Comparison of ENCODE assay signal across 11 mouse cellular contexts in genomic region chr8:120418188-120418587, GRCm38 (mm10).
DNase-seq lines count a peak whose midpoint lies in the region; ATAC-seq and TF ChIP-seq lines count a peak whose summit lies in the region.
"Had no signal": no experiment of that assay in that cellular context is flagged by ENCODE, and none has a peak within 500 bp of the region (broad histone marks: within the 10 kb centered on the region; RNA-seq: fewer than 3 reads in every experiment).

No protein-coding gene starts in this region.

- no peak overlapping the region for H3K4me3 ChIP-seq in forebrain, embryonic 11.5 days (ENCODE audit: low read depth, low read length)
- H3K4me3 ChIP-seq in forebrain, postnatal 0 days (ENCODE audit: low read depth, low read length), result no peak overlapping the region
- no peak overlapping the region for H3K4me3 ChIP-seq in midbrain, embryonic 12.5 days
- H3K4me3 ChIP-seq in midbrain, postnatal 0 days (ENCODE audit: low read depth, low read length), result no peak overlapping the region
- no peak overlapping the region for H3K4me3 ChIP-seq in stomach, embryonic 14.5 days (ENCODE audit: low read depth, low read length)

- no peak overlapping the region for H3K4me2 ChIP-seq in forebrain, embryonic 11.5 days (ENCODE audit: low read depth, low read length, severe bottlenecking)
- H3K4me2 ChIP-seq in forebrain, postnatal 0 days (ENCODE audit: low read depth), result no peak overlapping the region
- H3K4me2 ChIP-seq in midbrain, embryonic 12.5 days (replicated peaks), result no peak overlapping the region
- H3K4me2 ChIP-seq in midbrain, postnatal 0 days (ENCODE audit: low read depth, low read length, poor library complexity, severe bottlenecking), result no peak overlapping the region
- H3K4me2 ChIP-seq in stomach, embryonic 14.5 days (replicated peaks; ENCODE audit: low read depth, low read length), result no peak overlapping the region
- H3K4me2 ChIP-seq: heart, embryonic 11.5 days had no signal

- 0 out of 2 replicates have a peak overlapping the region, but pooled peaks have one; percentile 17 for H3K9ac ChIP-seq in forebrain, embryonic 11.5 days (ENCODE audit: low read length)
- H3K9ac ChIP-seq in forebrain, postnatal 0 days, result no peak overlapping the region
- 0 out of 2 replicates have a peak overlapping the region, but pooled peaks have one; percentile 29 for H3K9ac ChIP-seq in midbrain, embryonic 12.5 days (replicated peaks)
- no peak overlapping the region for H3K9ac ChIP-seq in midbrain, postnatal 0 days (replicated peaks; ENCODE audit: low read length, poor library complexity, severe bottlenecking)
- no peak overlapping the region for H3K9ac ChIP-seq in stomach, embryonic 14.5 days (replicated peaks; ENCODE audit: low read depth, low read length)

- WGBS in forebrain, embryonic 11.5 days, result 82% methylated on average over 5 of the region's 5 CpGs
- 56% methylated on average over 5 of the region's 5 CpGs for WGBS in forebrain, postnatal 0 days
- 90% methylated on average over 5 of the region's 5 CpGs for WGBS in midbrain, embryonic 12.5 days
- 74% methylated on average over 5 of the region's 5 CpGs for WGBS in midbrain, postnatal 0 days
- 38% methylated on average over 5 of the region's 5 CpGs for WGBS in stomach, embryonic 14.5 days

- no peak for DNase-seq in forebrain, embryonic 11.5 days (ENCODE audit: low spot score)
- no peak for DNase-seq in forebrain, postnatal 0 days
- no peak for DNase-seq in midbrain, postnatal 0 days (ENCODE audit: low spot score)
- peak; percentile 47 for DNase-seq in kidney, adult 9 months
- DNase-seq in embryo, embryonic 10.5 days (ENCODE audit: low spot score), result no peak
- DNase-seq in right cerebral cortex, postnatal 25 days, result no peak
- DNase-seq: thymus, adult 2 months had no signal

- ATAC-seq in forebrain, embryonic 11.5 days (replicated peaks; ENCODE audit: low FRiP score), result no peak
- no peak for ATAC-seq in forebrain, postnatal 0 days
- ATAC-seq in midbrain, embryonic 12.5 days (ENCODE audit: low FRiP score, low read depth), result no peak
- ATAC-seq in midbrain, postnatal 0 days (ENCODE audit: low FRiP score), result no peak
- ATAC-seq in stomach, embryonic 14.5 days (ENCODE audit: insufficient number of reproducible peaks, insufficient read depth, low FRiP score, low read depth), result no peak

- H3K4me1 ChIP-seq in forebrain, embryonic 11.5 days (replicated peaks; ENCODE audit: control insufficient read depth, insufficient read depth, low read length), result peaks cover 50% of the 10 kb centered on the region
- peaks cover 24% of the 10 kb centered on the region for H3K4me1 ChIP-seq in forebrain, postnatal 0 days (ENCODE audit: insufficient read depth)
- peaks cover 91% of the 10 kb centered on the region for H3K4me1 ChIP-seq in midbrain, embryonic 12.5 days
- H3K4me1 ChIP-seq in midbrain, postnatal 0 days (ENCODE audit: insufficient read depth, low read length), result peaks cover 22% of the 10 kb centered on the region
- peaks cover 60% of the 10 kb centered on the region for H3K4me1 ChIP-seq in stomach, embryonic 14.5 days (ENCODE audit: control insufficient read depth, insufficient read depth, low read length)

- no peaks in the 10 kb centered on the region for H3K9me3 ChIP-seq in forebrain, embryonic 11.5 days (ENCODE audit: control insufficient read depth, low read length)
- no peaks in the 10 kb centered on the region for H3K9me3 ChIP-seq in forebrain, postnatal 0 days (ENCODE audit: low read length)
- H3K9me3 ChIP-seq in midbrain, embryonic 12.5 days, result no peaks in the 10 kb centered on the region
- H3K9me3 ChIP-seq in midbrain, postnatal 0 days (ENCODE audit: low read length), result no peaks in the 10 kb centered on the region
- H3K9me3 ChIP-seq in stomach, embryonic 14.5 days (ENCODE audit: control insufficient read depth, low read depth, low read length), result no peaks in the 10 kb centered on the region
- H3K9me3 ChIP-seq: G1E had no signal

- no peak for TF ChIP-seq CTCF in forebrain, postnatal 0 days (IDR thresholded peaks at IDR 0.05; ENCODE audit: low read depth)
- no peak for TF ChIP-seq CTCF in midbrain, postnatal 0 days (IDR thresholded peaks at IDR 0.05)

- no peaks in the 10 kb centered on the region for H3K36me3 ChIP-seq in forebrain, embryonic 11.5 days (ENCODE audit: control insufficient read depth, insufficient read depth, low read length)
- H3K36me3 ChIP-seq in forebrain, postnatal 0 days (ENCODE audit: insufficient read depth), result no peaks in the 10 kb centered on the region
- H3K36me3 ChIP-seq in midbrain, embryonic 12.5 days, result no peaks in the 10 kb centered on the region
- no peaks in the 10 kb centered on the region for H3K36me3 ChIP-seq in midbrain, postnatal 0 days (ENCODE audit: insufficient read depth, low read length)
- no peaks in the 10 kb centered on the region for H3K36me3 ChIP-seq in stomach, embryonic 14.5 days (ENCODE audit: control insufficient read depth, insufficient read depth, low read length)
- H3K36me3 ChIP-seq: G1E had no signal

- H3K27me3 ChIP-seq in forebrain, embryonic 11.5 days (ENCODE audit: control insufficient read depth, insufficient read depth, low read length), result no peaks in the 10 kb centered on the region
- H3K27me3 ChIP-seq in forebrain, postnatal 0 days (ENCODE audit: insufficient read depth, low read length), result no peaks in the 10 kb centered on the region
- H3K27me3 ChIP-seq in midbrain, embryonic 12.5 days, result peaks cover 54% of the 10 kb centered on the region
- H3K27me3 ChIP-seq in midbrain, postnatal 0 days (ENCODE audit: insufficient read depth, low read length), result no peaks in the 10 kb centered on the region
- H3K27me3 ChIP-seq in stomach, embryonic 14.5 days (ENCODE audit: control insufficient read depth, insufficient read depth, low read length), result no peaks in the 10 kb centered on the region

- 0 out of 2 replicates have a peak overlapping the region, but pooled peaks have one; percentile 98 for H3K27ac ChIP-seq in forebrain, embryonic 11.5 days (ENCODE audit: low read depth, low read length)
- no peak overlapping the region for H3K27ac ChIP-seq in forebrain, postnatal 0 days (ENCODE audit: low read depth, low read length)
- H3K27ac ChIP-seq in midbrain, embryonic 12.5 days (replicated peaks), result peak overlapping the region; percentile 98
- no peak overlapping the region for H3K27ac ChIP-seq in midbrain, postnatal 0 days (ENCODE audit: low read depth, low read length)
- peak overlapping the region; percentile 97; the same call in 1 of the 2 replicates for H3K27ac ChIP-seq in stomach, embryonic 14.5 days (ENCODE audit: low read length)

Comparison
In these comparisons a context has a peak if more than half of its experiments do, and no peak if none do; other contexts are left out.
1. H3K27ac ChIP-seq: peak in forebrain, embryonic 11.5 days (single experiment), midbrain, embryonic 12.5 days (single experiment) and stomach, embryonic 14.5 days (single experiment); none in forebrain, postnatal 0 days (single experiment) and midbrain, postnatal 0 days (single experiment).
2. H3K9ac ChIP-seq: peak in forebrain, embryonic 11.5 days (single experiment) and midbrain, embryonic 12.5 days (single experiment); none in forebrain, postnatal 0 days (single experiment), midbrain, postnatal 0 days (single experiment) and stomach, embryonic 14.5 days (single experiment).